Mouse (Mus musculus) heart, embryonic 10.5 days (tissue): ENCODE results near the gene Eya4. TPM values are rescaled to one million over a fixed set of nuclear protein-coding genes. Genes with fewer than 3 reads are reported as not detected.

Experiments used
- DNase-seq: peaks from one replicate; pipeline ENCODE4 v3.0.0-alpha.2; 2017; ENCODE audit warnings: low spot score
- H3K27ac ChIP-seq: fragments of 300-500 bp; sonication (generic); 2 replicates; pipeline ENCODE4 v1.5.1; 2016; ENCODE audit warnings: mild to moderate bottlenecking
- H3K27me3 ChIP-seq: fragments of 300-500 bp; sonication (generic); 2 replicates; pipeline ENCODE4 v1.6.1; 2016; ENCODE audit warnings: mild to moderate bottlenecking; ENCODE audit not compliant: poor library complexity, insufficient read depth, severe bottlenecking
- H3K36me3 ChIP-seq: fragments of 300-500 bp; sonication (generic); 2 replicates; pipeline ENCODE4 v1.6.1; 2016; ENCODE audit warnings: mild to moderate bottlenecking, moderate library complexity
- H3K4me1 ChIP-seq: fragments of 300-500 bp; sonication (generic); 2 replicates; pipeline ENCODE4 v1.6.1; 2016; ENCODE audit warnings: mild to moderate bottlenecking
- H3K4me3 ChIP-seq: fragments of 300-500 bp; sonication (generic); 2 replicates; pipeline ENCODE4 v1.5.1; 2016; ENCODE audit warnings: mild to moderate bottlenecking, moderate library complexity
- H3K9me3 ChIP-seq: fragments of 300-500 bp; sonication (generic); 2 replicates; pipeline ENCODE4 v1.6.1; 2016; ENCODE audit warnings: mild to moderate bottlenecking, moderate library complexity
- WGBS: fragments of 180-500 bp; shearing (Covaris S2); methylation state at CpG from one replicate; pipeline ENCODE4 v1.1.7; 2016; 5-methylcytosine and 5-hydroxymethylcytosine counted together
- polyA plus RNA-seq: library from polyadenylated mRNA; unstranded; fragments of >200 nt; fragmentation: Nextera tagmentation; extraction: Ambion mirVana; gene quantifications from 2 replicates; pipeline ENCODE4 v1.2.1, GENCODE M21; 2016

Eya4 gene
- polyA plus RNA-seq, 1 experiment from 2014 or later = 2.2 TPM

GRCm38 (mm10) chr10:23295616-23296015 lies 55.0 kb downstream of the Eya4 start:
- Histone ChIP-seq H3K27ac (no peak overlapping the region), H3K36me3 (no peaks in the 10 kb centered on the region), H3K9me3 (no peaks in the 10 kb centered on the region), H3K4me3 (no peak overlapping the region), H3K27me3 (no peaks in the 10 kb centered on the region), H3K4me1 (no peaks in the 10 kb centered on the region)
- 37% methylated on average over 3 of the region's 3 CpGs for WGBS
- no peak for DNase-seq

- no peaks in the 10 kb centered on the region for H3K27me3 ChIP-seq
- no peak for DNase-seq
- 84% methylated on average over 7 of the region's 7 CpGs for WGBS
Measured at GRCm38 (mm10) chr10:23292495-23292894, 58.1 kb downstream of the Eya4 start.

GRCm38 (mm10) chr10:23277371-23277770 lies 73.2 kb downstream of the Eya4 start:
- 87% methylated on average over 3 of the region's 3 CpGs for WGBS
- Histone ChIP-seq H3K9me3 (no peaks in the 10 kb centered on the region), H3K36me3 (no peaks in the 10 kb centered on the region)

More at GRCm38 (mm10) chr10:23292495-23292894, 58.1 kb downstream of the Eya4 start:
- H3K27ac ChIP-seq = no peak overlapping the region
- H3K4me3 ChIP-seq = no peak overlapping the region
- H3K36me3 ChIP-seq = no peaks in the 10 kb centered on the region
- no peaks in the 10 kb centered on the region for H3K4me1 ChIP-seq
- no peaks in the 10 kb centered on the region for H3K9me3 ChIP-seq

DNA sequence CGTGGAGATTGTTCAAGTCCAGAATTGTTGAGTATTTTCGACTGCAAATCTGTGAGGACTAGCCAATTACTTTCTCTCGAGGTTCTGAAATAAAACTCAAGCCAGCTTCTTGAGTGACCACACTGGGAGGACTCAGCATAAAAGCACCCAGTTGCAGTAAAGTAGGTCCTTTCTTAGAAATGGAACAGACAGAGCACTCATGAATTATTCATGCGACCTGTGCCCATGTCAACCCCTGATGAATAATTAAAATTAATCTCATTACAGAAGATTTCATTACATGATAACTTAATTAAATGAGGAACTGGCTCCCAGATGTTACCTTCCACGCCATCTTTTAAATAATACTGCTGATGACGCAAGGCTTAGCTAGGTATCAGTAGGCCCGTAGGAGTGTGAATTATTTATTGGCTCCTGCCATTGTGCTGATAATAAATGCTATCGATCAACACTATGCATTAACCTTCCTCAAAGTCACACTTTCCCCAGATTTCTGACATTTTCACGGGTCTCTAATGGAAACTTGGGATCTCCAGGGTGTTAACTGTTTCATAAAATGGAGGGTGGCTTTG lies 79.5 kb downstream of the Eya4 start:
- Histone ChIP-seq H3K4me3 (no peak overlapping the region), H3K27ac (no peak overlapping the region), H3K4me1 (no peaks in the 10 kb centered on the region), H3K9me3 (no peaks in the 10 kb centered on the region), H3K36me3 (no peaks in the 10 kb centered on the region), H3K27me3 (no peaks in the 10 kb centered on the region)
- DNase-seq = no peak
- 76% methylated on average over 9 of the region's 9 CpGs for WGBS

More at GRCm38 (mm10) chr10:23277371-23277770, 73.2 kb downstream of the Eya4 start:
- Histone ChIP-seq H3K4me1 (no peaks in the 10 kb centered on the region), H3K27ac (no peak overlapping the region), H3K4me3 (no peak overlapping the region), H3K27me3 (no peaks in the 10 kb centered on the region)
- DNase-seq = no peak

DNA sequence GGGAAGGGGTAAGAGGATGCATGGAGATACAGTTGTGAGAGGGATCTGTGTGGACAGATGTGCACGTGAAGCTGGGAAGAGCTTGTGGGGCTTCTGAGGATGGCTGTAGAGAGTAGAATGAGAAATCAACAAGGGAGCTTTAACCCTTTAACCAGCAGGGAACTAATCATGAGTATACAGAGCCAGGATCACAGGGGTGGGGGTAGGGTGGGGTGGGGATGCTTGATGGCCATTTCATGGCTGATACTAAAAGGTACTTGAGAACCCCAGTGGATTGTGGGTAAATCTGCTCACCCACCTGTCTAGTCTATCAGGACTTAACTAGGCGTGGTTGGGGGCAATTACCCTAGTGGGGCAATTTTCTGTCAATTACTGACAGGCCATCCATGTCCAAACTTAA lies 80.1 kb downstream of the Eya4 start:
- Histone ChIP-seq H3K9me3 (no peaks in the 10 kb centered on the region), H3K4me3 (no peak overlapping the region), H3K27me3 (no peaks in the 10 kb centered on the region), H3K36me3 (no peaks in the 10 kb centered on the region), H3K27ac (no peak overlapping the region), H3K4me1 (no peaks in the 10 kb centered on the region)
- 78% methylated on average over 2 of the region's 2 CpGs for WGBS
- DNase-seq = no peak

GRCm38 (mm10) chr10:23252180-23252579 lies 98.4 kb downstream of the Eya4 start:
- DNase-seq = no peak
- H3K4me3 ChIP-seq = no peak overlapping the region
- H3K4me1 ChIP-seq = no peaks in the 10 kb centered on the region
- no peak overlapping the region for H3K27ac ChIP-seq
- H3K9me3 ChIP-seq = no peaks in the 10 kb centered on the region
- no peaks in the 10 kb centered on the region for H3K36me3 ChIP-seq
- no peaks in the 10 kb centered on the region for H3K27me3 ChIP-seq
- WGBS = 82% methylated on average over 4 of the region's 4 CpGs

DNA sequence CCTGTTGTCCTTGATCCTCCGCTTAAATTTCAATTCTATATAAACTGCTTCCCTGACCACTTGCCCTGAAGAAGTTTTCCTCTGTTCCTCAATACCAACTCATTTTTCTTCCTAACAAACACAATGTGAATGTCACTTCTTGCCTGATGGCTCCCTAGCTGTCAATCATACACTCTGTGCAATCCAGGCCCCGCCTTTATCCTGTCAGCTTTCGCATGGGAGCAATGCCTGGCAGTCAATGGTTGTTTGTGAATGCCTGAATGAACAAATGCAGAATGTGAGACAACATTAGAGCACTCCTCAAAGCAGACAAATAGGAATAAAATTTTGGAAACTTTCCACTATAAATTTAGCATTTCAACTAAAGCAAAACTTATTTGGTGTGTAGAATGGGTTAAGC lies 104.1 kb downstream of the Eya4 start:
- Histone ChIP-seq H3K4me1 (no peaks in the 10 kb centered on the region), H3K27ac (no peak overlapping the region), H3K36me3 (no peaks in the 10 kb centered on the region), H3K27me3 (no peaks in the 10 kb centered on the region), H3K9me3 (no peaks in the 10 kb centered on the region), H3K4me3 (no peak overlapping the region)
- no peak for DNase-seq
- WGBS = 79% methylated on average over 3 of the region's 3 CpGs

DNA sequence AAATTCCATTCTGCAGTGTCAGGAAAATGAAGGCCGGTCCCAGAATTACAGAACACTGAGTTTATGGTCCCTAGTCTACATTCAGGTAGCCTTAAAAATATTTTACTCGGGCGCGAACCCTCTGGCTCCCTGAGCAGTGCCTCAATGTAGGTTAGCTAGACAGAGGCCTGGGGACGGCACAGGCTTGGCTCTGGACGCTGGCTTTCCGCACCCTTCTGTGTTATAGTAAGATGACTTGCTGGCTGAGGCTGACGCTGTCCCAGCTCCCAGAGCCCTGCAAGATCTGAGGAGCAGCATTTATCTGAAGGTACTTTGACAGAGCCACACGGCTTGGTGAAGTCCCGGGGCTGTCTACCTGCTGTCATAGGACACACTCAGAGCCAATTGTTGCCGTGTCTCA lies 113.7 kb downstream of the Eya4 start:
- Histone ChIP-seq H3K4me1 (no peaks in the 10 kb centered on the region), H3K27me3 (no peaks in the 10 kb centered on the region), H3K9me3 (no peaks in the 10 kb centered on the region), H3K27ac (no peak overlapping the region), H3K4me3 (no peak overlapping the region), H3K36me3 (no peaks in the 10 kb centered on the region)
- WGBS = 59% methylated on average over 11 of the region's 11 CpGs
- DNase-seq = no peak

DNA sequence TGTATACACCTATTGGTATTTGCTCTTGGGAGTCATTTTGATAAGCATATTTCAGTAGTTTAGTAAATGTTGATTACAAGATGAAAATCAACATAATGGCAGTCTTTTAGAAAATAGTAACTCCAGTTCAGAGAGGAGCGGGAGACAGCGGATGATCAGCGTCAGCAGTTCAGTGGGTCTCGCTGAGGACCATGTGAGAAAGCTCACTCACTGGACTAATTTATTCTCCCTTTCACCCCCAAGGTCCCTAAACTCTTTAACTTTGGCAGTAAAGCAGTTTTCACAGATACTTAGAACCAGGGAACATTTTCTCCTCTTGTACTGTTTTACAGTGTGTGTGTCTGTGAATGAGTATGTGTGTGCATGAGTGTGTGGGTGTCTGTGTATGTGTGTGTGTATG lies 115.2 kb downstream of the Eya4 start:
- Histone ChIP-seq H3K4me3 (no peak overlapping the region), H3K9me3 (no peaks in the 10 kb centered on the region), H3K36me3 (no peaks in the 10 kb centered on the region), H3K27me3 (no peaks in the 10 kb centered on the region), H3K4me1 (no peaks in the 10 kb centered on the region), H3K27ac (no peak overlapping the region)
- 94% methylated on average over 4 of the region's 4 CpGs for WGBS
- no peak for DNase-seq

DNA sequence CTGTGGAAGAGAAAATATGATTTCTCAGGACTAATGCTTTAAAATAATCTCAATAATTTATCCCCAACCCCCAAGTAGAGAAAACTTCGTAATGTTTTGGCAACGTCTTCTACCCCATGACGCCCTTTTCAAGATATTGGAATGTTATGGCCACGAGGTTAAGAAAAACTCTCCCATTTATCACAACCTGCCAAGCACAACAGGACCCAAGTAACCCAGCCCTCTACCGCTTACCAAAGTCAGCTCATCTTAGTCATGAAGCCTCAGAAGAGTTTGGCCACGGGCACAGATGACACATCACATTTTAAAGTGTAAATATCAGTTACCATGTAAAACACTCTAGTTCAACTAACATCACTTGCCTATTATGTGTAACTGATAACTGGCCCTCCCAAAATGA lies 117.2 kb downstream of the Eya4 start:
- DNase-seq = no peak
- WGBS = 65% methylated on average over 6 of the region's 6 CpGs
- Histone ChIP-seq H3K27me3 (no peaks in the 10 kb centered on the region), H3K4me1 (no peaks in the 10 kb centered on the region), H3K9me3 (no peaks in the 10 kb centered on the region), H3K27ac (no peak overlapping the region), H3K4me3 (no peak overlapping the region), H3K36me3 (no peaks in the 10 kb centered on the region)

DNA sequence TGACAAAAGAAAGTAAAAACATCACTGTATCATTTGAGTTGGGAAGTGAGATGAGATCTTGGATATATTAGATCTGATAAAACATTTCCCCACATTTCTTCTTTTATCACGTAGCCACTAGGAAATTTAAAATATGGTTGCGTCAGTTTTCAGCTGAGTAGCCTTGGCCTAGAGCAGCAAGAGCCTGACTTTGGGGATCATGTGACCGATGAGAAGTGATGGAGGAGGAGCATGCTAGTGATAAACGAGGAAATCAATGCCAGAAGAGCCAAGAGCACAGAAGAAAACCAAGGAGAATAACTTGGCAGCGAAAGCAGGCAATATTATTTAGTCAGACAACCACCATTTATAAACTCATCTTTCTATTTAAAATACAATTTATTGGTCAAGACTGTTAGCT lies 119.7 kb downstream of the Eya4 start:
- DNase-seq = no peak
- Histone ChIP-seq H3K27ac (no peak overlapping the region), H3K27me3 (no peaks in the 10 kb centered on the region), H3K36me3 (no peaks in the 10 kb centered on the region), H3K4me3 (no peak overlapping the region), H3K4me1 (no peaks in the 10 kb centered on the region), H3K9me3 (no peaks in the 10 kb centered on the region)
- 77% methylated on average over 5 of the region's 5 CpGs for WGBS

DNA sequence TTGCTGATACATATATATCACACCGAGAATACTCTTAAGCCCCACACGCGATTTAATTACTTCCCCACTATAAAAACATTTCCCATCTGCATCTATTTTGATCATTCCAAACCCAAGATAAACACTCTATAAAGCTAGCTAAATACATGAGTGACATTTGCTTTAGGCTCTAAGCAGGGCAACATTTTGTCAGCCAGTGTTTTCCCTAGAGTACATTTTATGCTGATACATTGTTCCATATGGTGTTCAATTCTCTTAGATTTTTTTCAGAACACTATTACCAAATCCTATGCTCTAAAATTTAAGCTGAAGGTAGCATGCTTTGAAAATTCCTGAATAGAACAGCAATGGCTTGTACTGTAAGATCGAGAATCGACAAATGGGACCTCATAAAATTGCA lies 127.2 kb downstream of the Eya4 start:
- no peak overlapping the region for H3K4me3 ChIP-seq
- no peaks in the 10 kb centered on the region for H3K4me1 ChIP-seq

DNA sequence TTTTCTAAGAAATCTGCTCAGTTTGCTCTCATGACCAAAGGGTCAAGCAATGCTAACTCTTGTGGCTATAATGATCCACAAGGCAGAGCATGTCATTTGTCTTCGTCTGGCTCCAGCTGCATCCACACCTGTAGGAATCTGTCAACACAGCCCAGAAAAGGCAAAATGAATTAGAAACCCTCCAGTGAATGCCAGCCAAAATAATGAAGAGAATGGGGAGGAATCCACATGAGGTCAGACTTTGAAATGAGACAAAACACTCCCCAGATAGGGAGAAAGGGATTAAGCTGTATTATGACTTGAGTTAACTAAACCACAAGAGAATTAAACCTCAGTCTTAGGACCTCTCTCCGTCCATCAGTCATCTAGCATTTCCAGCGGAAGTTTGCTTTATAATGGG lies 130.2 kb downstream of the Eya4 start:
- Histone ChIP-seq H3K4me3 (no peak overlapping the region), H3K27ac (no peak overlapping the region), H3K4me1 (no peaks in the 10 kb centered on the region), H3K36me3 (no peaks in the 10 kb centered on the region), H3K9me3 (no peaks in the 10 kb centered on the region), H3K27me3 (no peaks in the 10 kb centered on the region)
- DNase-seq = no peak
- WGBS = 65% methylated on average over 3 of the region's 3 CpGs

More for the DNA sequence above, 127.2 kb downstream of the Eya4 start:
- Histone ChIP-seq H3K27me3 (no peaks in the 10 kb centered on the region), H3K9me3 (no peaks in the 10 kb centered on the region), H3K36me3 (no peaks in the 10 kb centered on the region), H3K27ac (no peak overlapping the region)
- no peak for DNase-seq
- WGBS = 92% methylated on average over 5 of the region's 5 CpGs

DNA sequence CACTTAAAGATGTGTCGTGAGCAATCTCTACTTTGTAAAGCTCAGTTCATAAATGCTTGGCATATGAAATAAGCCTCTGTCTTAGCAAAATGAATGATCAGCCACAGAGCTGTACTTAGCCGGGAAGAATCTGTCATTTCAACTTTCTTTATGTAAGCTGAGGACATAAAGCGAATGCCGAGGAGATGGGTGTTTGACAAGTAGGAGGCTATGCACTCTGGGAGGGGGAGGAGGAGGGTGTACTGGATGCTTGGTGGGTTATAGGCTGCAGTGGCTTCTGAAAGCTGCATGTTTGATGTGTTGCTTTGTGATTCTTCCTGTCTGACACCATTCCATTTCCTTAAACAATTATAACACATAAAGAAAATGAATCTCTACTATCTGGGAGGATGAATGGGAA lies 133.8 kb downstream of the Eya4 start:
- H3K27me3 ChIP-seq = no peaks in the 10 kb centered on the region
- DNase-seq = no peak
- H3K27ac ChIP-seq = no peak overlapping the region
- 77% methylated on average over 4 of the region's 4 CpGs for WGBS
- no peak overlapping the region for H3K4me3 ChIP-seq
- no peaks in the 10 kb centered on the region for H3K9me3 ChIP-seq
- no peaks in the 10 kb centered on the region for H3K4me1 ChIP-seq
- H3K36me3 ChIP-seq = no peaks in the 10 kb centered on the region
